Mouse (Mus musculus) mesoderm, embryonic 11.5 days (tissue): Measurements from ENCODE around the gene Xntrpc.
"Not testable (repeated sequence)": the region's sequence is repeated elsewhere in the genome, so short reads cannot be mapped to it uniquely, and the experiment has no call there.

Experiments
- DNase-seq: peaks from one replicate; pipeline ENCODE4 v3.0.0-alpha.2; 2012; ENCODE audit warnings: low read depth, low spot score

Gene Xntrpc

GRCm38 (mm10) chr7:102065046-102065891, at the start of gene Xntrpc, which contains the start of the genes Rnf121 and Xndc1:
Gene Xntrpc (plus strand): TSS chr7:102065713.
Gene Rnf121 (minus strand): TSS chr7:102065469.
Gene Xndc1 (plus strand): TSS chr7:102065511.
- DNase-seq: peak; percentile 91

- DNase-seq: no peak
Observed at GRCm38 (mm10) chr7:102016936-102017335, 48.6 kb upstream of the Xntrpc start.

DNA sequence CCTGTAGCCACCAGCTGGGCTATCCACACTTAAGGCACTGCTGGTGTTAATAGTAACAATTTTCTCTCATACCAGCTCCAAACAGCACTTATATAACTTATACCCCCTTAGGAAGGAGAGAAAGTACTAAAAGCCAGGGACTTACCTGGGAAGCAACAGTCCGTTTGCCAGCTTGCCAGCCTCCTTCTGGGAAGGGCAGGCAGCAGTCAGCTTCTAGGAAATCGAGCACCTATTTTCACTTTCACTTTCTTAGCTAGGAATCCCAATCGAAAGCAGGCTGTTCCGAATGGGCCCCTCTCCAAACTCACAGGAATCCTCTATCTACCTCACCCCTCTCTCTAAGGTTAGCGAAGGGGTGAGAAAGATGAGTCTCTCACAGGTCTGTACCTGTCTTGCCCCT, 48.1 kb upstream of the Xntrpc start:
- DNase-seq: no peak

- no peak for DNase-seq
Observed at GRCm38 (mm10) chr7:102018034-102018433, 47.5 kb upstream of the Xntrpc start.

DNA sequence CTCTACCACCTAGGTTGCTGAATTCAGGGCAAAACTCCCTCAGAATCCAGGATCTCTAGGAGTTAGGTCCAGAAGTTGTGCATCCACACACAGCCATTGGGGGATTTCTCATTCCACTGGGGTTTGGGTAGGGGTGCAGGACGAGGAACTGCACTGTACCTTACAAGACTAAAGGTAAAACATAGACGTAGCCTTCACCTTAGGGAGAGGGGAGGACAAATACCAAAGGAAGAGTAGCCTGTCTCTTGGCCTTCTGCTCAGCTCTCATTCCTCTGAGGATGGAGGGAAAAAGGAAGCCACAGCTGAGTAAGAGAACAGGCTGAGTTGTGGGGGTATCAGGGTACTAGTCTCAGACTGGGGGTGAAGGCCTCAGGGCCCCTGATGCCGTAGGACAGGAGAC, 46.9 kb upstream of the Xntrpc start, which contains the start of gene Il18bp:
Gene Il18bp, minus strand, starts transcription at position 101 of the 400 bp plus-strand sequence.
- DNase-seq: no peak

DNA sequence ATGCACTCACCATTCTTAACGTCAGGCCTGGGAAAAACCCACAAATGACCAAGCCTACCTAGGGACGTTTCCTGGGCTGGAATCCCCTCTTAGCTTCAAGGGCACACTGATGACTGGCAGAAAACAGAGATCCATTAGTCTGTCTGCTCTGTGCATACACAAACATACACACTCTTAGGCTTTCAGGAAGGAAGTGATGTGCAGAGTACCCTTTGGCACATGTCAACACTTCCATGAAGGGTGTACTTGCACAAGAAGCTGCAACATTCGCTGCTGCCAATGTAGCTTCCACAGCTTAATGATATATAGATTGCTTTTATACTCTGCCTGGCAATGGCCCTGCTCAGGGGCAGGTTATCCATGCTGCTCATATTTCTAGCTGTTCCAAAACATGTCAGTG, 46.2 kb upstream of the Xntrpc start:
- no peak for DNase-seq

DNA sequence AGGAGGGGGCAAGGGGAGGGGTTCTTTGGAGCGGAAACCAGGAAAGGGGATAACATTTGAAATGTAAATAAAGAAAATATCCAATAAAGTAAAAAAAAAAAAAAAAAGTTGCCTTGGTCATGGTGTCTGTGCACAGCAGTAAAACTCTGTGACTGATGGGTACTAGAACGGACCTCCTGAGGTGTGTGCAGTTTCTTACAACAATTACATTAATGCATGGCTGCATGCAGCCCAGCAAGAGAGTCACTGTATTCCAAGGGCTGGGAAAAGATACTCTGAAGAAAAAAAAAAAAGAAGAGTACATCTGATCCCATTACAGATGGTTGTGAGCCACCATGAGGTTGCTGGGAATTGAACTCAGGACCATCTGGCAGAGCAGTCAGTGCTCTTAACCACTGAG, 44.6 kb upstream of the Xntrpc start:
- DNase-seq: not testable (repeated sequence)

DNA sequence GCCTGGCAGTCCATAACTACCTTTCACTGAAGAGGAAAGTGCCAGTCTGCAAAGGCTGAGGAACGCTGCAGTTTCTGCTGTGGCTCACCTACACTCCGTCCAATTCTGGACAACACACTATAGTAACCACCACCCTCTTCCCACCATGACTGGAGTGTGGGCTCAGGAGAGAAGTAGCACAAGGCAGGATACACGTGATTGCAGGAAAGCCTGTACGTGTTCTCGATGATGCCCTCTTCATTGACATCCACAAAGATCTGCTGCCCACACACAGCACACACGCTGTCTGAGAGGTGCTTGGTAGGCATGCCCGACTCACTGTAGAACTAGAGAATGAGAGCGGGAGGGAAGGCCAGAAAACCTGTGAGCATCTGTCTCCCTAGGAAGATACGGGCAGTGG, 41.7 kb upstream of the Xntrpc start:
- no peak for DNase-seq

GRCm38 (mm10) chr7:102025187-102026119, 40.1 kb upstream of the Xntrpc start:
- no peak for DNase-seq

DNA sequence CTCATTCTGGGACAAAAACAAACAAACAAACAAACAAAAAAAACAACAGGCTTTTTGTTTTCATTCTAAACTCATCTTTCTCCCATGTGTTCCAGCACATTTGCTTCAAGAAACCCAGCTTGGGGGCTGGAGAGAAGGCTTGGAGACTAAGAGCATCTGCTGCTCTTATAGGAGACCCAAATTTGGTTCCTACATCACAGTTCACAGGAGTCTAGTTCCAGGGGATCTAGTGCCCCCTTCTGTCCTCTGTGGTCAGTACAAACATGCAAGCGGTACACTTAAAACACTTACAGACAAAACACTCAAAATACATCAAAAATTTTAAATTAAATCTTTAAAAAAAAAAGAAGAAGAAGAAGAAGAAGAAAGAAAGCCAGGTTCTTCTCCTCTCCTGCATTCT, 30.6 kb upstream of the Xntrpc start:
- DNase-seq: no peak

- no peak for DNase-seq
Observed at GRCm38 (mm10) chr7:102035534-102035933, 30.0 kb upstream of the Xntrpc start.

DNA sequence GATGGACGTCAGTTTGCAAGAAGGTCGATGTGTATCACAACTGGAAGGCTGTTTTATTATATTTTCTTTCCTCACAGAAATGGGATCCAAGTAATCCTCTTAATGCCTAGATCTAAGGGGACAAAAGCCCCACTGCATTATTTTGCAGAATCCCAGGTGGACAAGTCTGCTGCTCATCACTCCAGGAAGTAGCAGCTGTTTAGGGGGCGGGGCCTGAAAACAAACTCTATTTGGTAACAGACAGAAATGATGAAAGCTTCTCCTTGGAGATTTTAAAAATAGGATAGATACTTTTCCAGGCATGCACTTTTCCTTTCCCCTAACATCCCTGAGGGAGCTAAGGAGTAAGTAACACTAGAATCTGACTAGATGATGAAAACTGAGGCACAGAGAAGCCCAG, 28.2 kb upstream of the Xntrpc start:
- no peak for DNase-seq

GRCm38 (mm10) chr7:102042314-102042713, 23.2 kb upstream of the Xntrpc start:
- DNase-seq: no peak

- DNase-seq: not testable (repeated sequence)
Observed at GRCm38 (mm10) chr7:102048524-102048923, 17.0 kb upstream of the Xntrpc start.

DNA sequence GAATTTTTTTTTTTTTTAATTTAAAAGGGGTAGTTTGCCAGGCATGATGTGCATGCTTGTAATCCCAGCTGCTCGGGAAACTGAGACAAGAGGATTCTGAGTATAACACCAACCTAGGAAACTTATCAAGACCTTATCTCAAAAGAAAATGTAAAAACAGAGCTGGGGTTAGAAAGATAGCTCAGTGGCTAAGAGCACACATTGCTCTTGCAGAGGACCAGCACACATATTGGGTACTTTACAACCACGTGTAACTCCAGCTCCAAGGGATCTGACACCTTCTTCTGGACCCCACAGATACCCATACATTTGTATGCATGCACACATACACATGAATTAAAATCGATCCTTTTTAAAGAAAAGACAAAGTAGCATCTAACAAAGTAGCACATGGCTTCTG, 4.2 kb upstream of the Xntrpc start:
- DNase-seq: no peak

DNA sequence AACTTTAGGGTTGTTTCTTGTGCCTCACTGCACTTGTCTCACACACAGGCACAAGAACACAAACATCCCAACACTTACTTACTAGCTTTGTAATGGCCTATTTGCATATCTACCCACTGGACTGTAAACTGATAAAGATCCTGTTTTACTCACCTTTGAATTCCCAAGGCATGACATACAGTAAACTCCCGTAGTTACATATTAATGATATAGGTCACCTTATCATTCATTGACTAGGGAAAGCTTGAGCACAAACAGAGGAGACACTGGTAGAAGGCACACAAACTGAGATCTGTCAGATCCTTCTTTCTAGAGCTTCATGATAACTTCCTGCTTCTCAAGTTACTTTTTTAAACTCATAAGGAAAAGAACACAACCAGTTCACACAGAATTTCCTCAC, 3.3 kb upstream of the Xntrpc start:
- no peak for DNase-seq

- no peak for DNase-seq
Observed at GRCm38 (mm10) chr7:102063891-102064290, 1.6 kb upstream of the Xntrpc start.

- DNase-seq: no peak
Observed at GRCm38 (mm10) chr7:102064655-102065045, 863 bp upstream of the Xntrpc start.

- DNase-seq: no peak
Observed at GRCm38 (mm10) chr7:102066363-102066762, 850 bp downstream of the Xntrpc start.

- peak; percentile 37 for DNase-seq
Observed at GRCm38 (mm10) chr7:102076714-102077296, 11.3 kb downstream of the Xntrpc start.

DNA sequence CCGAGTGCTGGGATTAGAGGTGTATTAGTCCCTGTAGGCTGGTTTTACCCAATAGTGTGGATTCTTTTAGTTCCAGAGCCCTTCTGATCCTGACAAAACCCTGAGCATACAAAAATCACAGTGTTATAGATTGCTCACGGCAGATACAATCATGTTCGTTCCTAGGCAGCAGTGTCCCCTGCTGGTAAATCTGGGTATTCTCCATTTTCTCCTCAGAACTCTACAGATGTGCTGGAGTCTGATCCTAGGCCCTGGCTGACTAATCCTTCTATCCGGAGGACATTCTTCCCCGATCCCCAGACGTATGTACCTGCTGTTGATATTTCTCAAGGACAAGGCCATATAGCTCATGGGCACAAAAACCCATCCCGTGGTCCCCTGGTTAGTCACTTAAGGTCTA, 13.0 kb downstream of the Xntrpc start:
- no peak for DNase-seq

- DNase-seq: no peak
Observed at GRCm38 (mm10) chr7:102080311-102080710, 14.8 kb downstream of the Xntrpc start.
